Mouse (Mus musculus) right cerebral cortex, postnatal 4 days (tissue): ENCODE measurements around the gene Sac3d1.
A peak's percentile ranks its signal among the peaks of the same experiment; 100 is the strongest.

Source experiments
- DNase-seq: peaks from one replicate; pipeline ENCODE4 v3.0.0-alpha.2; 2022

Sac3d1 gene

DNA sequence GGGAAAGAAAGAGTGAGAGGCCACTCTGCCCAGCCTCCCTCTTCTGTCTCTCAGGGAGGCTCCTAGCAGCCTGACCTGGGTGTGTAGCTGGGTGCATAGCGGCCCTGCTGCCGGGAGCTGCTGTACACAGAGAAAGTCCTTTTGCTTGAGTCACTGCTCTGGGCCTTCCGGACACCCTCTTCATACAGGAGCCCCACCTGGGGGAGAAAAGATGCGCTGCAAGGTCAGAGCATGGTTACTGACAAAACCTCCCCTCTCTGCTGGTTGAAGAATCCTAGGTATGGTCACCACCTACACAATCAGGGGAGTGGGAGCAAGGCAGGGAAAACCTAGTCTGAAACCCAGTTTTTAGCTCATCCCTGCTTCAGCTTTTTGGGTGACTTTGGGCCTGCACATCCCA lies 49.5 kb downstream of the Sac3d1 start:
- DNase-seq = no peak

DNA sequence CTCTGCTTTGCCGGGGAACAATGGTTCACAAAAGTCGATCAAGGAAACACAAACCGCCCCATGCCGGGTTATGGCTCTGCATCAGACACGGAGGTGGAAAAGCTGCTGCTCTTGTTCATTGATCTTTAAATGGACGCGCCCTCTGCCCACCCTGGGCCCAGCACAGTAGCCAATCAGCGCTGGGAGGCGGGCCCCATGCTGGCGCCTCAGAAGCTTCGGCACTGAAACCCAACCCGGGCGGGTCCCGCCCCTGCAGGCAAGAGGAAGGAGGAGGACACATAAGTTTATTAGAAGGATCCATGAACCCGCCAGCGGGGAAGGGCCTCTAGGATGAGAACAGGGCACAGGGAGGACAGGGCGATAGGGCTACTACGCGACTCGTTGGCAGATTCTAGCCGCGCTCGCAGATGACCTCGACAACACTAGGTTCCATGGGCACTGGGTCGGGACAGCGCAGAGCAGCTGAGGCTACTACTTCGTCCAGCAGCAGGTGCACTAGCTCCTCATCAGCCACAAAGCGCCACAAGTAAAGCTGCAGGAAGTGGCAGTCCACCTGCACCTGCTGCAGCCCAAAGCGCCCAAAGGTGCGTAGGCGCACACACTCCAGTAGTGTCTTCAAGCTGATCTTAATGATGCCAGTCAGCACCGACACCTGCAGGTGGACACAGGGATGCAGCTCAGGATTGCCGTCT lies 50.6 kb downstream of the Sac3d1 start, which contains the start of gene Tm7sf2:
Tm7sf2 (minus strand) TSS at position 650 of the 692 bp plus-strand sequence.
- DNase-seq = peak; percentile 87

DNA sequence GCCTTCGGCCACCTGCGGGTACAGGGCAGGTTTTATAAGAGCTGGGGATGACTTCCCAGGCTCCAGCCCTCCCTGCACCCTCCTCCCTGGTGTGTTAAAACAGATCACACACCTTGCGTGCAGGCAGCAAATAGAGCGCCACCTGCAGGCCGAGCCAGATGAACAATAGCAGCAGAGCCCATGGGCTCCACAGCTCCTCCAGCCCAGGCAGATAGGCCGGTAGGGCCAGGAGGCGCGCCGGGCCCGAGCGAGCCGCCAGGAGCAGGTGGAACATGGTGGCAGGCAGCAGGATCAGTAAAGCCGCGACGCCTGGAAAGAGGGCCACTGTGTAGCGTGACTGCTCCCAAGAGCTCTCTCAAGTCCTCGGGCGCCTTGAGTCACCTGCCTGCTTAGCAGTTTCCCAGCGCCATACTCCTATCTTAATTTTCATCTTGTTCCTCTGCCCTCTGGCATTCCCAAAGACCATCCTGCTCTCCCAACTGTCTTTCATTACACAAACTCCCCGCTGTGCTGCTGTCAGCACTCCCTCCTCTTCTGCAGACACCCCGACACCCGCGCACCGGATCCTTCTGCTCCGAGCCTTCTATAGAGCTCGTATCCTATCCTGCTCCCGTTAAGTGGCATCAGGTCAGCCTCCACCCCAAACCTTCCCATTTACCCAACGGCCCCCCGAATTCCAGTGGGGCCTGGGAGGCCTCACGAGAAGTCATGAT lies 51.3 kb downstream of the Sac3d1 start:
- peak; percentile 92 for DNase-seq

DNA sequence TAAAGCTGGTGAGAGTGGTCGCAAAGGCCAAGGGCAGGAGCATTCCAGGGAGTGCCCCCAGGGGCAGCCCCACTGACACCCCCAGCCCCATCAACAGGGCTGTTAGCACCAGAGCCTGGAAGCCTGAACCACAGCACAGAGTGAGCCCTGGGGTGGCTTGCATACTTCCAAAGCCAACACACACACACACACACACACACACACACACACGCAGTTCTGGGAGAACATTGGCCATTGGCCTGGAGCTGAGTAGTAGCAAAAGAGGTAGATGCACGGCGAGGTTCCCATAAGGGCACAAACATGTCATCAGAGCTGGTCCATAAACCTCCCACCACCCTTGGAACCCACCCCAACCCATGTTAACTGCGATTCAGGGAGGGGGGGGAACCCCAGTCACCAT lies 51.9 kb downstream of the Sac3d1 start:
- DNase-seq = peak; percentile 32
